Mouse (Mus musculus) hindbrain, embryonic 14.5 days (tissue): ENCODE measurements around the gene Rora. TPM values are rescaled to one million over a fixed set of nuclear protein-coding genes. Genes with fewer than 3 reads are reported as not detected.

ENCODE experiments used
- ATAC-seq: fragments of 200-750 bp; cut with Nextera tagmentation; 2 replicates; pipeline ENCODE4 v1.8.0; 2017; ENCODE audit warnings: moderate number of reproducible peaks, mild to moderate bottlenecking, moderate TSS enrichment, moderate library complexity; ENCODE audit not compliant: low FRiP score
- DNase-seq: peaks from one replicate; pipeline ENCODE4 v3.0.0-alpha.2; 2015; ENCODE audit warnings: low spot score
- H3K27ac ChIP-seq: fragments of 300-500 bp; sonication (generic); 2 replicates; pipeline ENCODE4 v1.5.1; 2014; ENCODE audit warnings: mild to moderate bottlenecking, moderate library complexity
- H3K27me3 ChIP-seq: fragments of 300-500 bp; sonication (generic); 2 replicates; pipeline ENCODE4 v1.6.1; 2014; ENCODE audit warnings: mild to moderate bottlenecking, low read length, mixed read lengths; ENCODE audit not compliant: control insufficient read depth, insufficient read depth
- H3K36me3 ChIP-seq: fragments of 300-500 bp; sonication (generic); replicated peaks from 2 replicates; pipeline ENCODE4 v1.6.1; 2014; ENCODE audit not compliant: control insufficient read depth, insufficient read depth
- H3K4me1 ChIP-seq: fragments of 300-500 bp; sonication (generic); replicated peaks from 2 replicates; pipeline ENCODE4 v1.6.1; 2014; ENCODE audit warnings: antibody characterized with exemption, low read length, mixed read lengths; ENCODE audit not compliant: control insufficient read depth, insufficient read depth
- H3K4me2 ChIP-seq: fragments of 300-500 bp; sonication (generic); replicated peaks from 2 replicates; pipeline ENCODE4 v1.6.1; 2014; ENCODE audit warnings: mild to moderate bottlenecking, moderate library complexity
- H3K4me3 ChIP-seq: fragments of 300-500 bp; sonication (generic); replicated peaks from 2 replicates; pipeline ENCODE4 v1.5.1; 2014; ENCODE audit warnings: mild to moderate bottlenecking, low read length
- H3K9ac ChIP-seq: fragments of 300-500 bp; sonication (generic); 2 replicates; pipeline ENCODE4 v1.6.1; 2014
- H3K9me3 ChIP-seq: fragments of 300-500 bp; sonication (generic); 2 replicates; pipeline ENCODE4 v1.6.1; 2016; ENCODE audit warnings: low read length; ENCODE audit not compliant: control insufficient read depth
- WGBS: fragments of 180-500 bp; shearing (Covaris S2); extraction: QIAGEN DNeasy Blood & Tissue Kit; methylation state at CpG from one replicate; pipeline ENCODE4 v1.1.7; 2014; 5-methylcytosine and 5-hydroxymethylcytosine counted together
- polyA plus RNA-seq: library from polyadenylated mRNA; unstranded; fragments of >200 nt; fragmentation: Nextera tagmentation; extraction: Ambion mirVana; gene quantifications from 2 replicates; pipeline ENCODE4 v1.2.1, GENCODE M21; 2014

Rora gene
- polyA plus RNA-seq, 1 experiment from 2014 or later: 22.0 TPM

DNA sequence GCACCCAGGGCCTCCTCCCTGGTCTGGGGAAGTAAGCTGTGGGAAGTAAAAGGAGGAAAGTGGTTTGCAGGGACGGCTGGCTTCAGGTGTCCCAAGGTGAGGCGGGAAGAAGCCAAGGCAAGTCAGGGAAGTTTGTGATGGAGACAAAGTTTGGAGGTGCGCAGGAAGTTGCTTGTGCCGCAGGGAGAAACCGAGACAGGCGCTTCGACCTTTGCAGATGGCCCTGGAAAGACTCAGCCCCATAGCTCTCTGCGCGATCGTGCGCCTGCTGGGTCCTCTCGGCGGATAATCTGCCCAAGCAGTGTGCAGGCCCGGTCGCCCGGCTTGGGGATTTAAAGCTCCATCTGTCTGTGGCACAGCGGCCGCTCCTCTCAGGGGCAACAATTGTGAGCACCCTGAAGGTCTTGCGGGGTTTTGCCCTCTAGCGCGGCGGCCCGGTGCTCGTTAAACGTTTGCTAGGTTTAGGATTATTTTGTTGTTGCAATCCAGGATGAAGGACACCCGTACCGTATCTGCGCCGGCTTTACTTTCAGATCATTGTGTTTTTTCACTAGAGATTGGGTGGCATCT lies 637.4 kb downstream of the Rora start:
- Histone ChIP-seq H3K27ac (no peak overlapping the region; the same call in 1 of the 2 replicates), H3K4me1 (peaks cover 18% of the 10 kb centered on the region; the same call in 1 of the 2 replicates), H3K9me3 (no peaks in the 10 kb centered on the region), H3K4me3 (peak overlapping the region; percentile 82), H3K27me3 (peaks cover 38% of the 10 kb centered on the region), H3K4me2 (peak overlapping the region; percentile 98), H3K36me3 (no peaks in the 10 kb centered on the region), H3K9ac (peak overlapping the region; percentile 69)
- no peak for ATAC-seq
- WGBS: 1% methylated on average over 29 of the region's 29 CpGs
- DNase-seq: no peak

DNA sequence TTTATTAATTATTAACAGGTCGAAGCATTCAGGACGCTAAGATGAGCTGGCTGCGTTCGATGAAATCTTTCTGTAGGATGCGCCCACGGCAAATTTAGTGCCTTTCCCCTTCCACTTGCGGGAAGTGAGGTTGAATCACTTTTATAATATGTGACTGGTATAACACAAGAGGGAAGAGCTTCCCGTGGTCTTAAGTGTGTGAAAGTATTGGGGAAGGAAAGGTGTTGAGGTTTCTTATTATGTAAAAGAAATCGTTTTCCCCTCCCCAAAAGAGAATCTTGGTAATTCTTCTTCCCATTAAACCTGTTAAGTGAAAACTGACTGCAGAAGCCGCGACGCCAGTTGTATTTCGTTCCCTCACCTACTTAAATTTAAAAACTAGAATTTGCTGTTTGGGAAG lies 637.9 kb downstream of the Rora start:
- no peak for ATAC-seq
- H3K9me3 ChIP-seq: no peaks in the 10 kb centered on the region
- 12% methylated on average over 13 of the region's 13 CpGs for WGBS
- H3K27ac ChIP-seq: no peak overlapping the region
- DNase-seq: no peak
- peak overlapping the region; percentile 82 for H3K4me3 ChIP-seq
- H3K4me1 ChIP-seq: peaks cover 18% of the 10 kb centered on the region; the same call in 1 of the 2 replicates
- peaks cover 38% of the 10 kb centered on the region for H3K27me3 ChIP-seq
- H3K9ac ChIP-seq: peak overlapping the region; percentile 69
- H3K4me2 ChIP-seq: peak overlapping the region; percentile 98
- H3K36me3 ChIP-seq: no peaks in the 10 kb centered on the region

- peak overlapping the region; percentile 29; the same call in 1 of the 2 replicates for H3K4me2 ChIP-seq
- no peaks in the 10 kb centered on the region for H3K9me3 ChIP-seq
- no peaks in the 10 kb centered on the region for H3K36me3 ChIP-seq
- H3K27ac ChIP-seq: no peak overlapping the region
- WGBS: 75% methylated on average over 5 of the region's 5 CpGs
- no peak overlapping the region; the same call in 1 of the 2 replicates for H3K4me3 ChIP-seq
- ATAC-seq (no peak), DNase-seq (no peak)
- peaks cover 18% of the 10 kb centered on the region; the same call in 1 of the 2 replicates for H3K4me1 ChIP-seq
- 0 out of 2 replicates have a peak overlapping the region, but pooled peaks have one; percentile 10 for H3K9ac ChIP-seq
- peaks cover 38% of the 10 kb centered on the region for H3K27me3 ChIP-seq
Observed at GRCm38 (mm10) chr9:69292353-69292752, 638.8 kb downstream of the Rora start.

GRCm38 (mm10) chr9:69292776-69293687 lies 639.4 kb downstream of the Rora start:
- no peak for ATAC-seq
- Histone ChIP-seq H3K9ac (0 out of 2 replicates have a peak overlapping the region, but pooled peaks have one; percentile 10), H3K27me3 (peaks cover 38% of the 10 kb centered on the region), H3K4me1 (peaks cover 18% of the 10 kb centered on the region; the same call in 1 of the 2 replicates), H3K27ac (no peak overlapping the region), H3K4me2 (peak overlapping the region; percentile 29), H3K4me3 (no peak overlapping the region), H3K9me3 (no peaks in the 10 kb centered on the region), H3K36me3 (no peaks in the 10 kb centered on the region)
- WGBS: 83% methylated on average over 12 of the region's 12 CpGs
- no peak for DNase-seq

DNA sequence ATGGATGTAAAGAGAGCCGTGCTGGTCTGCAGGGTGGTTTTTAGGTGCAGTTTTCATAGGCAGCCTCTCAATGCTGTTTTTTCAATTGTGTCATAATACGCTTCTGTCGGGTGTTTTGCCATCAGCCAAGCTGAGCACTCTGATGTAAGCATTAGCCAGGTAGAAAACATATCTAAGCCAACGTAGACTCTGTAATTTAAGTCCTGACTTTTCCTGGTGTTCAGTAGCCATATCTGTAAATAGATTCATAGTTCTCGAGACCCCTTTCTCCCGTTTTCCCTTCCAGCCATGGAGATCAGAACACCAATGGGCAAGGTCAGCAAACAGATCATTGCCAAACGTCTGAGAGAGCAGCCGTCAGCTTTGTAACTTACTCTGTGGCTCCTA lies 640.1 kb downstream of the Rora start:
- Histone ChIP-seq H3K9ac (no peak overlapping the region), H3K4me1 (peaks cover 18% of the 10 kb centered on the region; the same call in 1 of the 2 replicates), H3K9me3 (no peaks in the 10 kb centered on the region), H3K36me3 (no peaks in the 10 kb centered on the region), H3K4me3 (no peak overlapping the region), H3K4me2 (peak overlapping the region; percentile 29), H3K27me3 (peaks cover 36% of the 10 kb centered on the region), H3K27ac (no peak overlapping the region)
- ATAC-seq: no peak
- 78% methylated on average over 8 of the region's 8 CpGs for WGBS
- no peak for DNase-seq

DNA sequence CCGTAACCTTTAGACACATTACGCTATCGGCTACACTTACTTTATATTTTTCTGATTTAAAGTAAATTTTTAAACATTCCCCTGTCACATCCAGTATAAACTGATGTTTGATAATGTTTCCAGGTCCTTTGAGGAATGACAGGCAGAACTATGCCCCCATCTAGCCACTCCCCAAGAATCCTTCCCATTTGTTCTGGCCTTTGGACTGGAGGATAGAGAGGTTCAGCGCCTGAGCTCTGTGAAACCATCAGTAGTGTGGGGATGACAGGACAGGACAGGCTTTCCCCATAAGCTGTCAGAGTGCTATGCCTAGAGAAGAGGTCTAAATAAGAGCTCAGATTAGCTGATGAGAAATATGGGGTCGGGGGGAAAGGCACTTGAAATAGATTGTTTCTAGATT lies 640.8 kb downstream of the Rora start:
- no peak for DNase-seq
- Histone ChIP-seq H3K4me2 (no peak overlapping the region), H3K9me3 (no peaks in the 10 kb centered on the region), H3K27me3 (peaks cover 34% of the 10 kb centered on the region), H3K36me3 (no peaks in the 10 kb centered on the region), H3K9ac (no peak overlapping the region), H3K4me3 (no peak overlapping the region), H3K27ac (no peak overlapping the region), H3K4me1 (peaks cover 12% of the 10 kb centered on the region; the same call in 1 of the 2 replicates)
- ATAC-seq: no peak
- WGBS: 86% methylated on average over 5 of the region's 5 CpGs

DNA sequence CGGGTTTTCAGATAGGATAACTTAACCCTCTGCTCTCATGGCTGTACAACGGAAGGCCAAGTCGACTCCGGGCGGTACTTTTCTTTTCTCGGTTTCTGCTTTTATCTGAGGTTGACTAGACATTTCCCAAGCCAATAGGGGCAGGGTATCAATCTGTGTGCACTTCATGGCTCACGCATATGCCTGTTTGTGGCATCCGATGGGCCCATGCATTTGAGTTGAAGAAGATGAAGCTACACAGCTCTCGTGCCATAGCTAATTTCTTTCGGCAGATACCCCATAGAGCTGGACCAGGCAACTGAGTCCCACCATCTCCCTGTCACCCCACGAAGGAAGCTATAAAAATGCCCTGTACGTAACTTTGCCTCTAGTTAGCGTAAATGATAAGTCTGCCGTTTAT lies 641.3 kb downstream of the Rora start:
- Histone ChIP-seq H3K9me3 (no peaks in the 10 kb centered on the region), H3K27me3 (peaks cover 34% of the 10 kb centered on the region), H3K4me1 (peaks cover 12% of the 10 kb centered on the region; the same call in 1 of the 2 replicates), H3K27ac (no peak overlapping the region), H3K4me2 (no peak overlapping the region), H3K9ac (no peak overlapping the region), H3K4me3 (no peak overlapping the region), H3K36me3 (no peaks in the 10 kb centered on the region)
- 89% methylated on average over 14 of the region's 14 CpGs for WGBS
- DNase-seq (no peak), ATAC-seq (no peak)

GRCm38 (mm10) chr9:69295826-69296225 lies 642.2 kb downstream of the Rora start:
- H3K27ac ChIP-seq: no peak overlapping the region
- no peaks in the 10 kb centered on the region for H3K36me3 ChIP-seq
- no peaks in the 10 kb centered on the region for H3K9me3 ChIP-seq
- H3K4me3 ChIP-seq: no peak overlapping the region
- 86% methylated on average over 3 of the region's 3 CpGs for WGBS
- H3K27me3 ChIP-seq: peaks cover 27% of the 10 kb centered on the region
- no peak overlapping the region for H3K4me2 ChIP-seq
- DNase-seq (no peak), ATAC-seq (no peak)
- H3K9ac ChIP-seq: no peak overlapping the region
- 0 out of 2 replicates have a peak, but pooled peaks cover 5% of the 10 kb centered on the region for H3K4me1 ChIP-seq

- H3K36me3 ChIP-seq: no peaks in the 10 kb centered on the region
- H3K9ac ChIP-seq: no peak overlapping the region
- ATAC-seq: no peak
- no peak overlapping the region for H3K4me3 ChIP-seq
- no peak overlapping the region for H3K4me2 ChIP-seq
- H3K27me3 ChIP-seq: peaks cover 28% of the 10 kb centered on the region
- peak; percentile 84 for DNase-seq
- WGBS: 17% methylated on average over 2 of the region's 2 CpGs
- H3K4me1 ChIP-seq: peaks cover 6% of the 10 kb centered on the region; the same call in 1 of the 2 replicates
- H3K9me3 ChIP-seq: no peaks in the 10 kb centered on the region
- no peak overlapping the region for H3K27ac ChIP-seq
Observed at GRCm38 (mm10) chr9:69296418-69296817, 642.8 kb downstream of the Rora start.
